Mouse (Mus musculus) E14TG2a.4 (cell line): Measurements from ENCODE around the gene C130073F10Rik.
"Not testable (repeated sequence)": the region's sequence is repeated elsewhere in the genome, so short reads cannot be mapped to it uniquely, and the experiment has no call there.

Experiments used
- H3K27me3 ChIP-seq: 2 replicates; pipeline ENCODE4 v1.6.1; 2014; ENCODE audit warnings: low read length, control low read depth; ENCODE audit not compliant: insufficient read depth
- H3K36me3 ChIP-seq: 2 replicates; pipeline ENCODE4 v1.6.1; 2014; ENCODE audit warnings: low read length, control low read depth; ENCODE audit not compliant: insufficient read depth
- H3K4me1 ChIP-seq: replicated peaks from 2 replicates; pipeline ENCODE4 v1.6.1; 2014; ENCODE audit warnings: low read depth, low read length, control low read depth
- H3K4me3 ChIP-seq: replicated peaks from 2 replicates; pipeline ENCODE4 v1.5.1; 2014; ENCODE audit warnings: mild to moderate bottlenecking, low read length
- H3K9me3 ChIP-seq: 2 replicates; pipeline ENCODE4 v1.6.1; 2014; ENCODE audit warnings: low read length, control low read depth
- CTCF ChIP-seq: conservative IDR thresholded peaks from 2 replicates; pipeline ENCODE4 v1.5.1; 2014; ENCODE audit warnings: low read length
- NANOG ChIP-seq: IDR thresholded peaks from 2 replicates; pipeline ENCODE4 v1.6.1; 2014; ENCODE audit warnings: borderline replicate concordance, low read length, mixed read lengths
- POU5F1 ChIP-seq: IDR thresholded peaks from 2 replicates; pipeline ENCODE4 v1.6.1; 2014; ENCODE audit warnings: low read length, borderline replicate concordance

Gene C130073F10Rik

DNA sequence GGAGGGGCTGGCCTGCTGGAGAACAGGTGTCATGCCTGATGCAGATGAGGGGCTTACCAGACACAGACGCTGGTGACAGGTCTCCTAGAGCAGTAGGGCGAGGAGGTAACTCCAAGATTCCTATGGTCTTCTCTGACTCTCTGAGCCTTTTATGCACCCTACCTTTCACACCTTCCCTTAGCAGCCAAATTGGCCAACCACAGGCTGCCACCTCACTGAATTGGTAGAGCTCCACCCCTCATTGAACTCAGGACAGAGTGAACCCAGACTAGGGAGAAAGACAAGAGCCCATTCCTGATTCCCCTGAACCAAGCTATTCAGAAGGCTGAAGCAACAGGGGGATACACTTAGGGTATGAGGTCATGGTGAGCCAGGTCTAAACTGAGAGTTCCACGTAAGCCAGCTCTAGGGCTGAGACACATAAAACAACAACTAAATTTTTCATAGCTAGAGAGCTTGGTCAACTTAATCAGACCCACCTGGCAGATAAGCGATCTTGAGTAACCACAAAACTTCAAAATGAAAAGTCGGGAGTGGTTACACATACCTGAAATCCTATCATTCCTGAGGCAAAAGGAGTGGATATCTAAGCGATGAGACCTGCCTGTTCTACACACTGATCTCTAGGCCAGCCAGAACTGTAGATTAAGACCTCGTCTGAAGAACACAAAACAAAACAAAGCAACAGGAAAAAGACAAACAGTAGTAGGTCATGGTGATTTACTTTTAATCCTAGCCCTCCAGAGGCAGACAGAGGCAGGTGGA lies at the start of gene C130073F10Rik:
Gene C130073F10Rik (minus strand): TSS at position 134 of the 765 bp plus-strand sequence.
- H3K4me1 ChIP-seq: peaks cover 29% of the 10 kb centered on the region
- H3K36me3 ChIP-seq: peaks cover under 1% of the 10 kb centered on the region; the same call in 1 of the 2 replicates
- H3K27me3 ChIP-seq: no peaks in the 10 kb centered on the region
- TF ChIP-seq NANOG: no peak
- TF ChIP-seq CTCF: no peak
- TF ChIP-seq POU5F1: no peak
- peaks cover 45% of the 10 kb centered on the region for H3K9me3 ChIP-seq
- no peak within 1 kb of the TSS for H3K4me3 ChIP-seq

DNA sequence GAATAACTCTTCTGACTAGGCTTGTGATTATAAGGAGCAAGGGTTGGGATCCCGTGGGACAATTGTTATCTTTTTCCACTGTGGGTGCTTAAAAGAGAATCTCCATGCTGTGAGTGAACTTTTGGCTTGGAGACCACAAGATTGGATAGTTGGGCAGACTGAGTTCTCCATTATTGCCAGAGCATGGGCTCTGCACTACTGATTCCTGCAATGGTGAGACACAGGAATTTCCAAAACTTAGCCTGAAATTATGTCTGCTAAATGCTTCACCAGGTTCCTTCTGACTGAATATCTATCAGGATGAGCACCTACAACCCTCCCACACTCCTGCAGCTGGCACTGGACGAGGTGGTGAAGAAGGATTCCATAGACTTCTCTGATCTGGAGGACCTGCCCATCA lies 46.5 kb upstream of the C130073F10Rik start, which contains the start of gene Gm12794:
Gene Gm12794 (plus strand): TSS at position 301 of the 400 bp plus-strand sequence.
- H3K9me3 ChIP-seq, H3K4me1 ChIP-seq, H3K36me3 ChIP-seq, H3K27me3 ChIP-seq, H3K4me3 ChIP-seq: not testable (repeated sequence)

DNA sequence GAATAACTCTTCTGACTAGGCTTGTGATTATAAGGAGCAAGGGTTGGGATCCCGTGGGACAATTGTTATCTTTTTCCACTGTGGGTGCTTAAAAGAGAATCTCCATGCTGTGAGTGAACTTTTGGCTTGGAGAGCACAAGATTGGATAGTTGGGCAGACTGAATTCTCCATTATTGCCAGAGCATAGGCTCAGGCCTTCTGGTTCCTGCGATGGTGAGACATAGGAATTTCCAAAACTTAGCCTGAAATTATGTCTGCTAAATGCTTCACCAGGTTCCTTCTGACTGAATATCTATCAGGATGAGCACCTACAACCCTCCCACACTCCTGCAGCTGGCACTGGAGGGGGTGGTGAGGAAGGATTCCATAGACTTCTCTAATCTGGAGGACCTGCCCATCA lies 15.2 kb upstream of the C130073F10Rik start, which contains the start of gene Gm12800:
Gene Gm12800 (plus strand): TSS at position 301 of the 400 bp plus-strand sequence.
- H3K36me3 ChIP-seq, H3K4me1 ChIP-seq, H3K27me3 ChIP-seq, H3K9me3 ChIP-seq, H3K4me3 ChIP-seq: not testable (repeated sequence)

DNA sequence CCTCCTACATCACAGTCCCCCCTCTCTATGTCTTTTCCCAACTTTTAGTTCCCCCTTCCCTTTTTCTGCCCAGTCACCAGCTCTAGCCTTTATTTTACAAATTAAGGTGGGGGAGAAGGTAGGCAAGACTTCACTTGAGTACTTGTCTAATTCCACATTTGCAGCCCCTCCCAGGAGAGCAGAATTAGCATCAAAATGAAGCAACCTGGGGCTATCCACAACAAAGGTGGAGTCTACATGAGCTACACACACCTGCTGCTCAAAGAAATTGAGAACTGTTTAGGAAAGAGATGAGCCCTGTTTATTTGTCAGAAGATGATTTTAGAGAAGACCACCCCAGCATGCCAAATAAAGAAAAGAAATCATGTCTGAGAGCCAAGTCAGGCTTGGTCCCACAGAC lies 4.2 kb downstream of the C130073F10Rik start:
- Histone ChIP-seq H3K4me3 (no peak overlapping the region), H3K36me3 (peaks cover 6% of the 10 kb centered on the region; the same call in 1 of the 2 replicates), H3K9me3 (peaks cover 70% of the 10 kb centered on the region), H3K4me1 (peaks cover 29% of the 10 kb centered on the region), H3K27me3 (no peaks in the 10 kb centered on the region)
- peak; percentile 29; the same call in 1 of the 2 replicates for TF ChIP-seq POU5F1
- TF ChIP-seq NANOG: peak; percentile 57; the same call in 1 of the 2 replicates
- TF ChIP-seq CTCF: no peak

DNA sequence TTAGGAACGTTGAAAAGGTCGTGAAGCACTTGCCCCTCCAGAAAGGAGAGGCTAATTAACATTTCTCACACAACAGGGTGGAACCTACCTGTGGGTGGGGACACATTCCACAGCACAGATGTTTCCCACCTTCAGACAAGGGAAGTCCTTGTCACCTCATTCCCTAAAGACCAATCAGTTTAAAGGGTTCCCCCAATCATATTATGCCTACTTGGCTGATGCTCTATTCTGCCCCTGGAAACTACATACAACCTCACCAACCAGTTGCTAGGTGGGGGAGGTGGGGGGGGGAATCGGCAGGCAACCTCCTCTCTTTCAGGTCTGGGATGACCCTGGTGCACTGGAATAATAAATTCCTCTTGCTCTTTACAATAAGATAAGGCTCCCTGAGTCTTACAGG lies 9.9 kb downstream of the C130073F10Rik start:
- H3K27me3 ChIP-seq: no peaks in the 10 kb centered on the region
- no peak overlapping the region for H3K4me3 ChIP-seq
- peaks cover 48% of the 10 kb centered on the region for H3K9me3 ChIP-seq
- H3K4me1 ChIP-seq: peaks cover 22% of the 10 kb centered on the region; the same call in 1 of the 2 replicates
- no peak for TF ChIP-seq CTCF
- no peak for TF ChIP-seq POU5F1
- no peak for TF ChIP-seq NANOG
- H3K36me3 ChIP-seq: peaks cover 3% of the 10 kb centered on the region; the same call in 1 of the 2 replicates

DNA sequence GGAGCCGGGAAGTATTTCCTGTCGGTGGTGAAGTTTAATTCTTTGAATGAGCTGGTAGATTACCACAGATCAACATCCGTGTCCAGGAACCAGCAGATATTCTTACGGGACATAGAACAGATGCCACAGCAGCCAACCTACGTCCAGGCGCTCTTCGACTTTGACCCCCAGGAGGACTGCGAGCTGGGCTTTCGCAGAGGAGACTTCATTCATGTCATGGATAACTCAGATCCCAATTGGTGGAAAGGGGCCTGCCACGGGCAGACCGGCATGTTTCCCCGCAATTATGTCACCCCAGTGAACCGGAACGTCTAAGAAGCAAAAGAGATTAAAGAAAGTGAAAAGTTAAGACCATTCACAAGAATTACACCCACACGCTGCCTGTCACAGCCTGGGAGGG lies 17.9 kb downstream of the C130073F10Rik start:
- H3K9me3 ChIP-seq, H3K4me3 ChIP-seq, H3K27me3 ChIP-seq, H3K36me3 ChIP-seq: not testable (repeated sequence)
- peaks cover 29% of the 10 kb centered on the region for H3K4me1 ChIP-seq

DNA sequence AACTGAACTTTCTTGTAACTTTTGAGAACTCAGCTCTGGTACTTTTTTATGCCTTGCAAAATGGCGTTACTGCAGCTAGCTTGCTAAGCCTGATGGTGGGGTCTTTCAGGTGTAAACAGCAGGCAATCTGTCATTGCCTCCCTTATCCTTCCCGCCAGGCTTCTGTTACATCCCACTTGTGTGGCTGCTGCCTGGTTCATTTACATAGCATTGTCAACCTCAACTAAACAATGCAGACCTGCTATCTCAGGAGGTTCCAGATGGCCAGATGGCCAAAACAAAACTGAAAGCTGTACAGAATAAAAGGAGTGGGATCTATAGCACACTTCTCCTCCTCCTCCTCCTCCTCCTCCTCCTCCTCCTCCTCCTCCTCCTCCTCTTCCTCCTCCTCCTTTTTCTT lies 21.6 kb downstream of the C130073F10Rik start:
- peaks cover 24% of the 10 kb centered on the region for H3K4me1 ChIP-seq
- H3K4me3 ChIP-seq, H3K9me3 ChIP-seq, H3K36me3 ChIP-seq, H3K27me3 ChIP-seq: not testable (repeated sequence)

DNA sequence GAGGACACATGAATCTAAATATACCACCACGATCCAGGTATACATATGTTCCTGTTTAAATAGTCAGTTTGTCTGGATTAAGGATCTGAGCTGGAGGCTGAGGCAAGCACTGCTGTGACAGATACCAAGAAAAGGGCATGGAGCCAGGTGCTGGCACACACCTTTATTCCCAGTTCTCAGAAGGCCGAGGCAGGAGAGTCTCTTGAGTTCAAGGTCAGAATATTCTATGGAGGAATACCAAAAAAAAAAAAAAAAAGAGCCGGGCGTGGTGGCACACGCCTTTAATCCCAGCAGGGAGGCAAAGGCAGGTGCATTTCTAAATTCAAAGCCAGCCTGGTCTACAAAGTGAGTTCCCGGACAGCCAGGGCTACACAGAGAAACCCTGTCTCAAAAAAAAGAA lies 31.3 kb downstream of the C130073F10Rik start:
- H3K36me3 ChIP-seq: no peaks in the 10 kb centered on the region
- peaks cover 19% of the 10 kb centered on the region for H3K4me1 ChIP-seq
- TF ChIP-seq CTCF (no peak), NANOG (no peak), POU5F1 (no peak)
- H3K27me3 ChIP-seq: no peaks in the 10 kb centered on the region
- no peaks in the 10 kb centered on the region for H3K9me3 ChIP-seq
- no peak overlapping the region for H3K4me3 ChIP-seq

DNA sequence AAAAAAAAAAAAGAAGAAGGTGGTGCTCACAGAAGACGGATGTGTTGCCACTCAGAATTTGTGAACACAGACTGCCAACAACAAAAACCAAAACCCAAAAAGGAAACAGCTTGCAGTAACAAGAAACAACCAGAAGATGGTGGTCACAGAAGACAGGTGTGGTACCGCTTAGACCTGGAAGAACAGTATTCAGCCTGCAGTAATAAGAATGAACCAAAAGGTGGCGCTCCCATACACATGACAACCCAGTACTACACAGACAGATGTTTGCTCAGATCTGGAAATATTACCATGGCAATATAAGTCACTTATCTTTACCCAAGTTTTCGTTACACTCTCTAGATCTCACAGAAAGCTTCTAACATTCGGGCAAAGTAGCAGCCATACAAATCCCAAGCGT lies 32.7 kb downstream of the C130073F10Rik start:
- Histone ChIP-seq H3K4me1 (peaks cover 19% of the 10 kb centered on the region), H3K4me3 (no peak overlapping the region), H3K27me3 (no peaks in the 10 kb centered on the region), H3K9me3 (no peaks in the 10 kb centered on the region), H3K36me3 (no peaks in the 10 kb centered on the region)
- TF ChIP-seq NANOG (no peak), CTCF (peak; percentile 87), POU5F1 (no peak)
